In genomic region chr15:62578788-62579187, GRCm38 (mm10) we compare ENCODE assay signal across 15 mouse cellular contexts.
DNase-seq lines count a peak whose midpoint lies in the region; ATAC-seq lines count a peak whose summit lies in the region.
"Had no signal": no experiment of that assay in that cellular context is flagged by ENCODE, and none has a peak within 500 bp of the region (broad histone marks: within the 10 kb centered on the region; RNA-seq: fewer than 3 reads in every experiment).

No protein-coding gene starts in this region.

- no peaks in the 10 kb centered on the region for H3K27me3 ChIP-seq in hindbrain, embryonic 12.5 days
- no peaks in the 10 kb centered on the region for H3K27me3 ChIP-seq in hindbrain, embryonic 10.5 days (ENCODE audit: insufficient read depth, poor library complexity, severe bottlenecking)
- no peaks in the 10 kb centered on the region for H3K27me3 ChIP-seq in neural tube, embryonic 14.5 days (ENCODE audit: control insufficient read depth, insufficient read depth, low read length)
- no peaks in the 10 kb centered on the region for H3K27me3 ChIP-seq in neural tube, embryonic 15.5 days (replicated peaks)
- no peaks in the 10 kb centered on the region for H3K27me3 ChIP-seq in hindbrain, embryonic 15.5 days
- H3K27me3 ChIP-seq: limb, embryonic 15.5 days had no signal

- no peaks in the 10 kb centered on the region for H3K36me3 ChIP-seq in hindbrain, embryonic 12.5 days
- H3K36me3 ChIP-seq in hindbrain, embryonic 10.5 days: no peaks in the 10 kb centered on the region
- no peaks in the 10 kb centered on the region for H3K36me3 ChIP-seq in neural tube, embryonic 14.5 days (ENCODE audit: control insufficient read depth, insufficient read depth, low read length)
- no peaks in the 10 kb centered on the region for H3K36me3 ChIP-seq in neural tube, embryonic 15.5 days
- H3K36me3 ChIP-seq in hindbrain, embryonic 15.5 days: no peaks in the 10 kb centered on the region
- H3K36me3 ChIP-seq: limb, embryonic 15.5 days had no signal

- H3K4me3 ChIP-seq in hindbrain, embryonic 12.5 days: no peak overlapping the region
- H3K4me3 ChIP-seq in hindbrain, embryonic 10.5 days: no peak overlapping the region
- H3K4me3 ChIP-seq in neural tube, embryonic 14.5 days (ENCODE audit: low read depth, low read length): no peak overlapping the region
- no peak overlapping the region for H3K4me3 ChIP-seq in neural tube, embryonic 15.5 days (replicated peaks)
- H3K4me3 ChIP-seq in hindbrain, embryonic 15.5 days: no peak overlapping the region
- H3K4me3 ChIP-seq: limb, embryonic 15.5 days had no signal

- H3K4me2 ChIP-seq in hindbrain, embryonic 12.5 days (replicated peaks): no peak overlapping the region
- no peak overlapping the region for H3K4me2 ChIP-seq in neural tube, embryonic 14.5 days (ENCODE audit: low read depth, low read length)
- no peak overlapping the region for H3K4me2 ChIP-seq in neural tube, embryonic 15.5 days
- no peak overlapping the region for H3K4me2 ChIP-seq in hindbrain, embryonic 15.5 days
- H3K4me2 ChIP-seq: limb, embryonic 15.5 days had no signal

- H3K9ac ChIP-seq in hindbrain, embryonic 12.5 days: no peak overlapping the region
- no peak overlapping the region for H3K9ac ChIP-seq in neural tube, embryonic 14.5 days (replicated peaks; ENCODE audit: low read depth, low read length)
- no peak overlapping the region for H3K9ac ChIP-seq in neural tube, embryonic 15.5 days (replicated peaks)
- H3K9ac ChIP-seq in hindbrain, embryonic 15.5 days: no peak overlapping the region
- H3K9ac ChIP-seq: limb, embryonic 15.5 days had no signal

- H3K4me1 ChIP-seq in hindbrain, embryonic 12.5 days: 0 out of 2 replicates have a peak, but pooled peaks cover 4% of the 10 kb centered on the region
- H3K4me1 ChIP-seq in hindbrain, embryonic 10.5 days (replicated peaks): peaks cover 8% of the 10 kb centered on the region
- H3K4me1 ChIP-seq in neural tube, embryonic 14.5 days (ENCODE audit: control insufficient read depth, insufficient read depth, low read length): no peaks in the 10 kb centered on the region
- H3K4me1 ChIP-seq in neural tube, embryonic 15.5 days: 0 out of 2 replicates have a peak, but pooled peaks cover 3% of the 10 kb centered on the region
- no peaks in the 10 kb centered on the region for H3K4me1 ChIP-seq in hindbrain, embryonic 15.5 days (replicated peaks)
- H3K4me1 ChIP-seq: limb, embryonic 15.5 days had no signal

- peak; percentile 78; the same call in 1 of the 2 replicates for ATAC-seq in hindbrain, embryonic 12.5 days (ENCODE audit: low FRiP score)
- peak; percentile 66; the same call in 1 of the 2 replicates for ATAC-seq in neural tube, embryonic 14.5 days (ENCODE audit: low read depth)
- ATAC-seq in neural tube, embryonic 15.5 days (ENCODE audit: low FRiP score): no peak
- ATAC-seq in hindbrain, embryonic 15.5 days (ENCODE audit: low FRiP score, low read depth): peak; percentile 45; the same call in 1 of the 2 replicates
- ATAC-seq: intestine, embryonic 16.5 days had no signal

- H3K9me3 ChIP-seq in hindbrain, embryonic 12.5 days (replicated peaks): no peaks in the 10 kb centered on the region
- H3K9me3 ChIP-seq in hindbrain, embryonic 10.5 days: no peaks in the 10 kb centered on the region
- no peaks in the 10 kb centered on the region for H3K9me3 ChIP-seq in neural tube, embryonic 14.5 days (ENCODE audit: control insufficient read depth, low read length)
- no peaks in the 10 kb centered on the region for H3K9me3 ChIP-seq in neural tube, embryonic 15.5 days (replicated peaks)
- no peaks in the 10 kb centered on the region for H3K9me3 ChIP-seq in hindbrain, embryonic 15.5 days
- H3K9me3 ChIP-seq: limb, embryonic 15.5 days had no signal

- WGBS in hindbrain, embryonic 12.5 days: 27% methylated on average over 3 of the region's 3 CpGs
- 36% methylated on average over 3 of the region's 3 CpGs for WGBS in hindbrain, embryonic 10.5 days
- WGBS in neural tube, embryonic 14.5 days: 27% methylated on average over 3 of the region's 3 CpGs
- WGBS in neural tube, embryonic 15.5 days: 29% methylated on average over 3 of the region's 3 CpGs
- WGBS in hindbrain, embryonic 15.5 days: 22% methylated on average over 3 of the region's 3 CpGs

- H3K27ac ChIP-seq in hindbrain, embryonic 12.5 days: no peak overlapping the region
- H3K27ac ChIP-seq in hindbrain, embryonic 10.5 days: no peak overlapping the region; the same call in 1 of the 2 replicates
- H3K27ac ChIP-seq in neural tube, embryonic 14.5 days (ENCODE audit: low read depth, low read length): no peak overlapping the region
- no peak overlapping the region for H3K27ac ChIP-seq in neural tube, embryonic 15.5 days (replicated peaks)
- no peak overlapping the region for H3K27ac ChIP-seq in hindbrain, embryonic 15.5 days (replicated peaks)
- H3K27ac ChIP-seq: limb, embryonic 15.5 days had no signal

- no peak for DNase-seq in hindbrain, embryonic 10.5 days (ENCODE audit: low spot score)
- no peak for DNase-seq in cerebellum, adult 11 months
- no peak for DNase-seq in thymus, postnatal 25 days
- DNase-seq: cerebellum, adult 11-12 months; cerebellum, postnatal 36 days; gastrocnemius, postnatal 25 days; heart, postnatal 10 days; lung, adult 18-20 months; lung, postnatal 36 days had no signal
